Mouse (Mus musculus): ENCODE measurements at regions not wholly inside any gene's neighbourhood (a gene's known extent, or its start where the extent isn't known, plus 50 kb on each side); places are given as distances from the start of the nearest gene placed in this dataset.

- H3K79me2 ChIP-seq (ENCODE audit: control insufficient read depth, insufficient read depth) = no peaks in the 10 kb centered on the region
Measured at GRCm38 (mm10) chr9:67617341-67618217, 58.1 kb upstream of the Tln2 start.

GRCm38 (mm10) chr9:67620945-67621344 is 61.4 kb upstream of the Tln2 start:
- Histone ChIP-seq H3K79me2 (ENCODE audit: control insufficient read depth, insufficient read depth) (no peaks in the 10 kb centered on the region), H3K79me3 (ENCODE audit: low read depth) (peaks cover 5% of the 10 kb centered on the region), H3ac (ENCODE audit: control insufficient read depth, insufficient read length, low read depth) (no peak overlapping the region), H3K4me3 (ENCODE audit: insufficient read depth, poor library complexity, severe bottlenecking) (no peak overlapping the region), H3K36me3 (ENCODE audit: control insufficient read depth, insufficient read depth) (no peaks in the 10 kb centered on the region), H3K27me3 (ENCODE audit: control insufficient read depth, insufficient read depth, insufficient read length) (no peaks in the 10 kb centered on the region)
- TF ChIP-seq FOSL1 (IDR thresholded peaks at IDR 0.05; ENCODE audit: insufficient read depth, low read length, poor library complexity, severe bottlenecking) = no peak
- TF ChIP-seq MYOG (IDR thresholded peaks at IDR 0.05; ENCODE audit: control insufficient read depth, extremely low read depth, insufficient read length) = no peak
- TF ChIP-seq CTCF (IDR thresholded peaks at IDR 0.05; ENCODE audit: control insufficient read depth, insufficient read depth, insufficient read length) = no peak
- TF ChIP-seq MAX (IDR thresholded peaks at IDR 0.05) = no peak
- TF ChIP-seq CEBPB (IDR thresholded peaks at IDR 0.05; ENCODE audit: low read depth) = no peak
- no peak for TF ChIP-seq USF1 (IDR thresholded peaks at IDR 0.05; ENCODE audit: low read depth)
- no peak for TF ChIP-seq MYOD1 (IDR thresholded peaks at IDR 0.05; ENCODE audit: control insufficient read depth, insufficient read length, low read depth)

More at GRCm38 (mm10) chr9:67617341-67618217, 58.1 kb upstream of the Tln2 start:
- H3K79me3 ChIP-seq (ENCODE audit: low read depth) = no peaks in the 10 kb centered on the region
- no peaks in the 10 kb centered on the region for H3K27me3 ChIP-seq (ENCODE audit: control insufficient read depth, insufficient read depth, insufficient read length)
- no peaks in the 10 kb centered on the region for H3K36me3 ChIP-seq (ENCODE audit: control insufficient read depth, insufficient read depth)
- no peak for TF ChIP-seq MYOD1 (IDR thresholded peaks at IDR 0.05; ENCODE audit: control insufficient read depth, insufficient read length, low read depth)
- no peak for TF ChIP-seq USF1 (IDR thresholded peaks at IDR 0.05; ENCODE audit: low read depth)
- TF ChIP-seq MYOG (IDR thresholded peaks at IDR 0.05; ENCODE audit: control insufficient read depth, extremely low read depth, insufficient read length) = no peak
- no peak for TF ChIP-seq CTCF (IDR thresholded peaks at IDR 0.05; ENCODE audit: control insufficient read depth, insufficient read depth, insufficient read length)
- TF ChIP-seq MAX (IDR thresholded peaks at IDR 0.05) = no peak
- no peak for TF ChIP-seq FOSL1 (IDR thresholded peaks at IDR 0.05; ENCODE audit: insufficient read depth, low read length, poor library complexity, severe bottlenecking)
- TF ChIP-seq CEBPB (IDR thresholded peaks at IDR 0.05; ENCODE audit: low read depth) = no peak
- no peak overlapping the region for H3ac ChIP-seq (ENCODE audit: control insufficient read depth, insufficient read length, low read depth)
- H3K4me3 ChIP-seq (ENCODE audit: insufficient read depth, poor library complexity, severe bottlenecking) = no peak overlapping the region

- Histone ChIP-seq H3K79me2 (ENCODE audit: control insufficient read depth, insufficient read depth) (no peaks in the 10 kb centered on the region), H3K27me3 (ENCODE audit: control insufficient read depth, insufficient read depth, insufficient read length) (no peaks in the 10 kb centered on the region), H3K4me3 (ENCODE audit: insufficient read depth, poor library complexity, severe bottlenecking) (no peak overlapping the region), H3K79me3 (ENCODE audit: low read depth) (peaks cover 5% of the 10 kb centered on the region), H3ac (ENCODE audit: control insufficient read depth, insufficient read length, low read depth) (no peak overlapping the region), H3K36me3 (ENCODE audit: control insufficient read depth, insufficient read depth) (no peaks in the 10 kb centered on the region)
- TF ChIP-seq FOSL1 (IDR thresholded peaks at IDR 0.05; ENCODE audit: insufficient read depth, low read length, poor library complexity, severe bottlenecking) (no peak), CEBPB (IDR thresholded peaks at IDR 0.05; ENCODE audit: low read depth) (no peak), CTCF (IDR thresholded peaks at IDR 0.05; ENCODE audit: control insufficient read depth, insufficient read depth, insufficient read length) (no peak), MYOG (IDR thresholded peaks at IDR 0.05; ENCODE audit: control insufficient read depth, extremely low read depth, insufficient read length) (no peak), USF1 (IDR thresholded peaks at IDR 0.05; ENCODE audit: low read depth) (no peak), MYOD1 (IDR thresholded peaks at IDR 0.05; ENCODE audit: control insufficient read depth, insufficient read length, low read depth) (no peak), MAX (IDR thresholded peaks at IDR 0.05) (no peak)
Measured at GRCm38 (mm10) chr9:67627196-67627595, 67.7 kb upstream of the Tln2 start.

GRCm38 (mm10) chr9:67629624-67630023 is 70.1 kb upstream of the Tln2 start:
- H3K27me3 ChIP-seq (ENCODE audit: control insufficient read depth, insufficient read depth, insufficient read length) = no peaks in the 10 kb centered on the region
- H3K79me2 ChIP-seq (ENCODE audit: control insufficient read depth, insufficient read depth) = no peaks in the 10 kb centered on the region
- peaks cover 3% of the 10 kb centered on the region for H3K79me3 ChIP-seq (ENCODE audit: low read depth)
- H3K36me3 ChIP-seq (ENCODE audit: control insufficient read depth, insufficient read depth) = no peaks in the 10 kb centered on the region
- H3ac ChIP-seq (ENCODE audit: control insufficient read depth, insufficient read length, low read depth) = no peak overlapping the region
- no peak overlapping the region for H3K4me3 ChIP-seq (ENCODE audit: insufficient read depth, poor library complexity, severe bottlenecking)
- TF ChIP-seq CEBPB (IDR thresholded peaks at IDR 0.05; ENCODE audit: low read depth) = no peak
- no peak for TF ChIP-seq MYOD1 (IDR thresholded peaks at IDR 0.05; ENCODE audit: control insufficient read depth, insufficient read length, low read depth)
- TF ChIP-seq CTCF (IDR thresholded peaks at IDR 0.05; ENCODE audit: control insufficient read depth, insufficient read depth, insufficient read length) = no peak
- no peak for TF ChIP-seq USF1 (IDR thresholded peaks at IDR 0.05; ENCODE audit: low read depth)

- H3K27me3 ChIP-seq (ENCODE audit: control insufficient read depth, insufficient read depth, insufficient read length) = no peaks in the 10 kb centered on the region
- H3K36me3 ChIP-seq (ENCODE audit: control insufficient read depth, insufficient read depth) = no peaks in the 10 kb centered on the region
- H3K79me3 ChIP-seq (ENCODE audit: low read depth) = peaks cover 3% of the 10 kb centered on the region
- H3K4me3 ChIP-seq (ENCODE audit: insufficient read depth, poor library complexity, severe bottlenecking) = no peak overlapping the region
- TF ChIP-seq MYOD1 (IDR thresholded peaks at IDR 0.05; ENCODE audit: control insufficient read depth, insufficient read length, low read depth) = peak; percentile 34
- no peak for TF ChIP-seq CTCF (IDR thresholded peaks at IDR 0.05; ENCODE audit: control insufficient read depth, insufficient read depth, insufficient read length)
- no peaks in the 10 kb centered on the region for H3K79me2 ChIP-seq (ENCODE audit: control insufficient read depth, insufficient read depth)
- no peak overlapping the region for H3ac ChIP-seq (ENCODE audit: control insufficient read depth, insufficient read length, low read depth)
Measured at GRCm38 (mm10) chr9:67630173-67630572, 70.7 kb upstream of the Tln2 start.

Measured in C2C12 (cell line).